Mouse (Mus musculus): Measurements from ENCODE around the gene Pde5a.

Pde5a gene

GRCm38 (mm10) chr3:122859829-122860228 lies 131.1 kb downstream of the Pde5a start:
- DNase-seq: no peak

- DNase-seq: no peak
Measured at GRCm38 (mm10) chr3:122860573-122861498, 132.1 kb downstream of the Pde5a start.

- no peak for DNase-seq
Measured at GRCm38 (mm10) chr3:122865092-122865491, 136.3 kb downstream of the Pde5a start.

GRCm38 (mm10) chr3:122868270-122868669 lies 139.5 kb downstream of the Pde5a start:
- DNase-seq: no peak

- no peak for DNase-seq
Measured at GRCm38 (mm10) chr3:122871596-122871995, 142.8 kb downstream of the Pde5a start.

GRCm38 (mm10) chr3:122876870-122877269 lies 148.1 kb downstream of the Pde5a start:
- DNase-seq: no peak

- DNase-seq: no peak
Measured at GRCm38 (mm10) chr3:122877543-122877942, 148.8 kb downstream of the Pde5a start.

- no peak for DNase-seq
Measured at GRCm38 (mm10) chr3:122878705-122879315, 150.1 kb downstream of the Pde5a start.

GRCm38 (mm10) chr3:122887505-122888301 lies 159.0 kb downstream of the Pde5a start:
- no peak for DNase-seq

GRCm38 (mm10) chr3:122888371-122888819 lies 159.6 kb downstream of the Pde5a start:
- DNase-seq: no peak

GRCm38 (mm10) chr3:122894772-122895171 lies 166.0 kb downstream of the Pde5a start, which contains the start of gene Fabp2:
Gene Fabp2, plus strand, starts transcription at chr3:122895072.
- DNase-seq: no peak

GRCm38 (mm10) chr3:122895189-122895731 lies 166.5 kb downstream of the Pde5a start:
- DNase-seq: no peak

- no peak for DNase-seq
Measured at GRCm38 (mm10) chr3:122898254-122898653, 169.5 kb downstream of the Pde5a start.

- no peak for DNase-seq
Measured at GRCm38 (mm10) chr3:122903746-122904433, 175.1 kb downstream of the Pde5a start.

- DNase-seq: no peak
Measured at GRCm38 (mm10) chr3:122907841-122908240, 179.1 kb downstream of the Pde5a start.
